Mouse (Mus musculus): Measurements from ENCODE around the gene Krt7. TPM values are rescaled to one million over a fixed set of nuclear protein-coding genes. Genes with fewer than 3 reads are reported as not detected.

Krt7 gene
- polyA plus RNA-seq, 1 experiment from 2014 or later: 6.0 TPM

DNA sequence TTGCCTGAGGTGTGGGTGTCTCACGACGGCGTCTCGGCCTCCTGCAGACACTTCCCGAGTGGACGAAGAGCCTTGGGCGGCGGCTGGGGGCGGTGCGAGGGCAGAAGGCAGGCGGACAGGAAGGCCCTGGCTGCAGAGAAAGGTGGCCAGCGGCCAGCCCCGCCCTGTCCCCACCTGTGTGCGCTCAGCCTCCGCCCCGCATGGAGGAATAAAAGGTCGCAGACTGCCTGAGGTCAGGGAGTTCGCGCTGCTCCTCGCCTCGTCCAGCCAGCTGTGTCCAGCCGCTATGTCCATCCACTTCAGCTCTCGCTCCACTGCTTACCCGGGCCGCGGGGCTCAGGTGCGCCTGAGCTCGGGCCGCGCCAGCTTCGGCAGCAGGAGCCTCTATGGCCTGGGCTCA is 1.3 kb downstream of the Krt7 start:
- no peaks in the 10 kb centered on the region for H3K9me3 ChIP-seq (replicated peaks)
- ATAC-seq: no peak
- H3K9ac ChIP-seq: no peak overlapping the region
- 32% methylated on average over 31 of the region's 31 CpGs for WGBS (ENCODE audit: insufficient replicate concordance)
- H3K4me3 ChIP-seq: no peak overlapping the region
- no peak overlapping the region for H3K27ac ChIP-seq
- no peaks in the 10 kb centered on the region for H3K36me3 ChIP-seq
- no peak overlapping the region for H3K4me2 ChIP-seq
- peaks cover 34% of the 10 kb centered on the region for H3K27me3 ChIP-seq (replicated peaks)
- H3K4me1 ChIP-seq: 0 out of 2 replicates have a peak, but pooled peaks cover 13% of the 10 kb centered on the region

GRCm38 (mm10) chr15:101413916-101414635 is 3.2 kb downstream of the Krt7 start:
- 0 out of 2 replicates have a peak, but pooled peaks cover 13% of the 10 kb centered on the region for H3K4me1 ChIP-seq
- H3K27ac ChIP-seq: no peak overlapping the region
- H3K9me3 ChIP-seq (replicated peaks): no peaks in the 10 kb centered on the region
- H3K9ac ChIP-seq: no peak overlapping the region
- peaks cover 34% of the 10 kb centered on the region for H3K27me3 ChIP-seq (replicated peaks)
- H3K4me2 ChIP-seq: no peak overlapping the region
- H3K4me3 ChIP-seq: no peak overlapping the region
- 25% methylated on average over 7 of the region's 7 CpGs for WGBS (ENCODE audit: insufficient replicate concordance)
- ATAC-seq: 0 out of 2 replicates have a peak, but pooled peaks have one; percentile 33
- no peaks in the 10 kb centered on the region for H3K36me3 ChIP-seq

DNA sequence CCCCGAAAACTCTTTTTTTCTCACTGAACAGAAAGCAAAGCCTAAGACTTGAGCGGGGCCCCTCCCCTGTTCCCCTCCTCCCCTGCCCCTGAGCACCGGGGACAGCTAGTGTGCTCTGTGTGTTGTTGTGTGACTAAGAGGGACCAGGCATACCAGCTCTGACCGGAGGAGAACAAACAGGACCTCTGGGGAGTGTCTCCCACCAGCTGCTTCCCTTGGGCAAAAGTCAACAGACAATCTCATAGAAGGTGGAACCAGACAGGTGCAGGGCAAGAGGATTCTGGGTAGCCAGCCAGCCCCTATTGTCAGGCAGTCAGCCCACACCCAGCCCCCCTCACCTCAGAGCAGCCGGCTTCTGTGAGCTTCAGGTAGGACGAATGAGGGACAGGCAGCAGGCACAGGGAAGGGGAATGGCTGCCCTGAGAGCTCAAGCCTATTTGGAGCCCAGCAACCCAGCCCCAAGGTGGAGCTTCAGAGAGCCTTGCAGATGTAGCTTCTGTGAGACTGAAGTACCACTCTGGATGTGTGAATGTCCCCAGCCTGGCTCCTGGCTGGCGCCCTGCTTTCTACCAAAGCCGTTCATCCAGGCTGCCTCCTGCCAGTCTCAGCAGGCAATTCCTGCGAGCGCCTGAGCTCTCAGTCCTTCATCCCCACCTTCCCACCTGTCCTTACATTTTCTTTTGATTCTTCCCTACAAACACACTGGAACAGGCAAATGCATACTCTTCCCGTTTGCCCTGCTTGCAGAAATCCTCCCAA is 4.1 kb downstream of the Krt7 start:
- H3K4me2 ChIP-seq: no peak overlapping the region
- no peak overlapping the region for H3K9ac ChIP-seq
- no peaks in the 10 kb centered on the region for H3K9me3 ChIP-seq (replicated peaks)
- 0 out of 2 replicates have a peak, but pooled peaks cover 13% of the 10 kb centered on the region for H3K4me1 ChIP-seq
- H3K27me3 ChIP-seq (replicated peaks): peaks cover 34% of the 10 kb centered on the region
- H3K4me3 ChIP-seq: no peak overlapping the region
- no peaks in the 10 kb centered on the region for H3K36me3 ChIP-seq
- no peak overlapping the region for H3K27ac ChIP-seq
- ATAC-seq: no peak
- 45% methylated on average over 10 of the region's 11 CpGs for WGBS (ENCODE audit: insufficient replicate concordance)

DNA sequence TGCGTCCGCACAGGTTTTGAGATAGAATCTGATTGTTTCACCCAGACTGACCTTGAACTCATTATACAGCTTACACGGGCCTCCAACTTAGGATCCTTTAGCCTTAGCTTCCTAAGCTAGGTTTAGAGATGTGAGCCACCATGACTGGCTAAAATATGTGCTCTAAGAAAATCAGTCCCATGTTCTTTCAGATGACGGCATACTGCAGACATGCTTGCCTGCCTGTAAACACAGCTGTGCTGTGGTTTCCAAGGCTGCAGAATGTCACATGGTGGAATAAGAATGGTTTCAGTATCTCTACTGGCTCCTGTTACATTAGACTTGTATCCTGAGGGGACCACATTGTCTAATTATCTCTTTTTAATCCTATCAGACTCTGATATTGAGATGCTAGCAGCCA is 8.1 kb downstream of the Krt7 start:
- H3K27me3 ChIP-seq (replicated peaks): peaks cover 4% of the 10 kb centered on the region; the same call in 1 of the 2 replicates
- 0 out of 2 replicates have a peak, but pooled peaks cover 11% of the 10 kb centered on the region for H3K4me1 ChIP-seq
- no peak overlapping the region for H3K4me2 ChIP-seq
- no peaks in the 10 kb centered on the region for H3K9me3 ChIP-seq (replicated peaks)
- ATAC-seq: no peak
- H3K4me3 ChIP-seq: no peak overlapping the region
- H3K27ac ChIP-seq: no peak overlapping the region
- 69% methylated on average over 4 of the region's 4 CpGs for WGBS (ENCODE audit: insufficient replicate concordance)
- no peak overlapping the region for H3K9ac ChIP-seq
- H3K36me3 ChIP-seq: no peaks in the 10 kb centered on the region

- no peak for ATAC-seq
- Histone ChIP-seq H3K4me2 (no peak overlapping the region), H3K4me1 (no peaks in the 10 kb centered on the region), H3K4me3 (no peak overlapping the region), H3K27me3 (replicated peaks) (no peaks in the 10 kb centered on the region; the same call in 1 of the 2 replicates), H3K9me3 (replicated peaks) (no peaks in the 10 kb centered on the region), H3K36me3 (no peaks in the 10 kb centered on the region), H3K27ac (no peak overlapping the region), H3K9ac (no peak overlapping the region)
- WGBS (ENCODE audit: insufficient replicate concordance): 46% methylated on average over 6 of the region's 6 CpGs
Observed at GRCm38 (mm10) chr15:101420903-101421302, 10.1 kb downstream of the Krt7 start.

DNA sequence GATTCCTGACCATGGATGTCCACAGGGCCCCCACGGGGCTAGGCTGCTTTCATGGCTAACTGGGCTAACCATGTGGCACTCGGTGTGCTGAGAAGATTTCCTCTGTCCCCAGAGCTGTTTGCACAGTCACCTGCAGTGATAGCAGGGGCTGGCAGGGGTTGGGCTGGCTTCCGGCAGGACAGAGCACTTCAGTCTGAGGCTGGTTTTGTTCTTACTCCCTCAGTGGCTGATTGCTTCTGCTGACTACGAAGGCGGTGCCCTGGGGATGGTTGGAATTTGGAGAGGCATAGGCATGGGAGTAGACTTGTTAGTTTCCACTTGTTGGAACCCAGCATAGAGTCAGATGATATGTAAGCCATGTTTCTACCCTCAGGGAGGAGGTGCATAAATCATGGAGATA is 14.1 kb downstream of the Krt7 start:
- Histone ChIP-seq H3K4me2 (no peak overlapping the region), H3K4me1 (no peaks in the 10 kb centered on the region), H3K36me3 (no peaks in the 10 kb centered on the region), H3K9ac (no peak overlapping the region), H3K27ac (no peak overlapping the region), H3K4me3 (no peak overlapping the region), H3K9me3 (replicated peaks) (no peaks in the 10 kb centered on the region), H3K27me3 (replicated peaks) (peaks cover 19% of the 10 kb centered on the region; the same call in 1 of the 2 replicates)
- 29% methylated on average over 5 of the region's 5 CpGs for WGBS (ENCODE audit: insufficient replicate concordance)
- ATAC-seq: no peak

DNA sequence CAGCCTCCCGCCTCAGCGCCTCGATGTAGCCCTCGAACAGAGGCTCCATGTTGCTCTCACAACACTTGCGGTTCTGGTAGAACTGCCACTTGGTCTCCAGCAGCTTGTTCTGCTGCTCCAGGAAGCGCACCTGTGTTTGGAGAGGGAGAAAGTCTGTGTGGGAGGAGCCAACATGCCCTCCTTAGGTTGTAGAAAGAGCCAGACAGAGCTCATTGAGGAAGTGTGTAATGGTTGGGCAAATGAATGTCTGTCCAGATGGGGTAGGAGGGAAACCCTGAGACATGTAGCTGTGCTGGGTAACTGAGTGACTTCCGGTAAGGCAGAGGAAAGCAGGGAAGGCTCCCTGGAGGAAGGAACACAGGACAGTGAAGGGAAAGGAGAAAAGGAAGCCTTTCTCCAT is 25.8 kb downstream of the Krt7 start:
- no peak for ATAC-seq
- peaks cover 47% of the 10 kb centered on the region for H3K27me3 ChIP-seq (replicated peaks)
- H3K9ac ChIP-seq: no peak overlapping the region
- WGBS (ENCODE audit: insufficient replicate concordance): 67% methylated on average over 7 of the region's 7 CpGs
- no peak overlapping the region for H3K4me2 ChIP-seq
- no peak overlapping the region for H3K27ac ChIP-seq
- no peaks in the 10 kb centered on the region for H3K4me1 ChIP-seq
- H3K4me3 ChIP-seq: no peak overlapping the region
- no peaks in the 10 kb centered on the region for H3K9me3 ChIP-seq (replicated peaks)
- no peaks in the 10 kb centered on the region for H3K36me3 ChIP-seq

DNA sequence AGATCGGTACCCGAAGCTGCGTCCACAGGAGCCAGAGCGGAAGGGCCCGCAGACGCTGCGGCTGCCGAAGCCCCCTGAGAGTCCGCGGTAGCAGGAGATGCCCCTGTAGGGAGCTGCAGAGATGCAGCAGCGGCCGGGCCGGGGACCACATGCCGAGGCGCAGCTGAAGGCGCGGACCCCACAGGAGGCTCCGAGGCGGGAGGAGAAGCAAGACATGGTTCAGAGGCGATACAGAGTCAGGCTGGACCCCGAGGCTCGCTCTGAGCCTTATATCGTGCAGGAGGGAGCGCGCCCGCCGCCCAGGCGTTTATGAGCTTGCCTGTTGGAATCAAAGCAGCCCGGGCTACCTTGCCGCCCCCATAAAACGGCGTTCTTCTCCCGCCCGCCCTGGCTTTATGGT is 27.7 kb downstream of the Krt7 start, which contains the start of gene Krt87:
Gene Krt87, minus strand, starts transcription at position 250 of the 400 bp plus-strand sequence.
- no peaks in the 10 kb centered on the region for H3K9me3 ChIP-seq (replicated peaks)
- H3K4me1 ChIP-seq: no peaks in the 10 kb centered on the region
- H3K27ac ChIP-seq: no peak within 1 kb of the TSS
- WGBS (ENCODE audit: insufficient replicate concordance): 6% methylated on average over 32 of the region's 34 CpGs
- peak within 1 kb of the TSS; percentile 6; the same call in 1 of the 2 replicates for H3K4me2 ChIP-seq
- no peak within 1 kb of the TSS for H3K9ac ChIP-seq
- no peaks in the 10 kb centered on the region for H3K36me3 ChIP-seq
- H3K27me3 ChIP-seq (replicated peaks): peaks cover 47% of the 10 kb centered on the region
- ATAC-seq: no peak
- H3K4me3 ChIP-seq: no peak within 1 kb of the TSS

GRCm38 (mm10) chr15:101440837-101441236 is 30.0 kb downstream of the Krt7 start:
- Histone ChIP-seq H3K27me3 (replicated peaks) (peaks cover 47% of the 10 kb centered on the region), H3K4me2 (no peak overlapping the region), H3K9me3 (replicated peaks) (no peaks in the 10 kb centered on the region), H3K9ac (no peak overlapping the region), H3K27ac (no peak overlapping the region), H3K4me3 (no peak overlapping the region), H3K4me1 (no peaks in the 10 kb centered on the region), H3K36me3 (no peaks in the 10 kb centered on the region)
- no peak for ATAC-seq
- WGBS (ENCODE audit: insufficient replicate concordance): 62% methylated on average over 4 of the region's 4 CpGs

GRCm38 (mm10) chr15:101446572-101446971 is 35.7 kb downstream of the Krt7 start:
- no peak for ATAC-seq
- Histone ChIP-seq H3K9me3 (replicated peaks) (no peaks in the 10 kb centered on the region), H3K27me3 (replicated peaks) (no peaks in the 10 kb centered on the region), H3K27ac (no peak overlapping the region), H3K4me3 (no peak overlapping the region), H3K4me2 (no peak overlapping the region), H3K36me3 (no peaks in the 10 kb centered on the region), H3K9ac (no peak overlapping the region), H3K4me1 (no peaks in the 10 kb centered on the region)
- WGBS (ENCODE audit: insufficient replicate concordance): 49% methylated on average over 11 of the region's 11 CpGs

GRCm38 (mm10) chr15:101447444-101447843 is 36.6 kb downstream of the Krt7 start, which contains the start of gene Krt88:
Krt88 (plus strand) TSS chr15:101447744.
- Histone ChIP-seq H3K9ac (no peak within 1 kb of the TSS), H3K4me2 (no peak within 1 kb of the TSS)
- no peak for ATAC-seq

GRCm38 (mm10) chr15:101453093-101453736 is 42.4 kb downstream of the Krt7 start:
- no peaks in the 10 kb centered on the region for H3K36me3 ChIP-seq
- WGBS (ENCODE audit: insufficient replicate concordance): 6% methylated on average over 13 of the region's 13 CpGs
- no peaks in the 10 kb centered on the region for H3K4me1 ChIP-seq
- H3K27me3 ChIP-seq (replicated peaks): no peaks in the 10 kb centered on the region
- no peak overlapping the region for H3K9ac ChIP-seq
- no peaks in the 10 kb centered on the region for H3K9me3 ChIP-seq (replicated peaks)
- H3K27ac ChIP-seq: no peak overlapping the region
- no peak overlapping the region for H3K4me2 ChIP-seq
- ATAC-seq: 0 out of 2 replicates have a peak, but pooled peaks have one; percentile 64
- H3K4me3 ChIP-seq: no peak overlapping the region

More at GRCm38 (mm10) chr15:101447444-101447843, 36.6 kb downstream of the Krt7 start, which contains the start of gene Krt88:
- 54% methylated on average over 2 of the region's 2 CpGs for WGBS (ENCODE audit: insufficient replicate concordance)
- Histone ChIP-seq H3K4me1 (no peaks in the 10 kb centered on the region), H3K36me3 (no peaks in the 10 kb centered on the region), H3K27me3 (replicated peaks) (no peaks in the 10 kb centered on the region), H3K27ac (no peak within 1 kb of the TSS), H3K9me3 (replicated peaks) (no peaks in the 10 kb centered on the region), H3K4me3 (no peak within 1 kb of the TSS)

Data from liver, embryonic 12.5 days (tissue).